Mouse (Mus musculus) spleen, adult 2 months (tissue): ENCODE results near the gene Dock9. TPM values are rescaled to one million over a fixed set of nuclear protein-coding genes. Genes with fewer than 3 reads are reported as not detected.

ENCODE experiments used
- DNase-seq, 2 experiments: peaks; one replicate each; pipeline versions ENCODE4 v3.0.0 to v3.0.0-alpha.2; 2012 to 2021; ENCODE audit warnings: low spot score in 2 of 2, low read depth in 1 of 2
- H3K27ac ChIP-seq: fragments of 200-500 bp; 2 replicates; pipeline ENCODE4 v1.5.1; 2012; ENCODE audit warnings: low read length, inconsistent platforms; ENCODE audit not compliant: insufficient read depth
- H3K27me3 ChIP-seq: fragments of 200-500 bp; 2 replicates; pipeline ENCODE4 v1.6.1; 2012; ENCODE audit warnings: mild to moderate bottlenecking, moderate library complexity, low read length, inconsistent platforms; ENCODE audit not compliant: control insufficient read depth, insufficient read depth
- H3K36me3 ChIP-seq: fragments of 200-500 bp; 2 replicates; pipeline ENCODE4 v1.6.1; 2012; ENCODE audit warnings: mild to moderate bottlenecking, low read length, inconsistent platforms; ENCODE audit not compliant: control insufficient read depth, insufficient read depth
- H3K4me1 ChIP-seq: fragments of 200-500 bp; 2 replicates; pipeline ENCODE4 v1.6.1; 2011; ENCODE audit warnings: inconsistent platforms; ENCODE audit not compliant: control insufficient read depth, insufficient read depth, insufficient read length
- H3K4me3 ChIP-seq: fragments of 200-500 bp; 2 replicates; pipeline ENCODE4 v1.5.1; 2011; ENCODE audit warnings: mild to moderate bottlenecking, inconsistent platforms; ENCODE audit not compliant: insufficient read depth, insufficient read length; ENCODE audit errors: extremely low read depth
- CTCF ChIP-seq: fragments of 200-500 bp; IDR thresholded peaks from 2 replicates; pipeline ENCODE4 v1.5.1; 2011; ENCODE audit warnings: mild to moderate bottlenecking, inconsistent platforms; ENCODE audit not compliant: insufficient read depth, insufficient read length, insufficient replicate concordance; ENCODE audit errors: extremely low read depth
- POLR2A ChIP-seq: fragments of 200-500 bp; IDR thresholded peaks from 2 replicates; pipeline ENCODE4 v1.6.1; 2011; ENCODE audit warnings: low read depth, low read length, inconsistent platforms
- WGBS: fragments of 180-500 bp; shearing (Covaris S2); methylation state at CpG from one replicate; pipeline ENCODE4 v1.1.7; 2018; 5-methylcytosine and 5-hydroxymethylcytosine counted together
- polyA plus RNA-seq: library from polyadenylated mRNA; depleted of rRNA; stranded (reverse); fragments of >200 nt; gene quantifications from 2 replicates; pipeline ENCODE4 v1.2.3, GENCODE M21; 2012; rRNA removed

Dock9 gene
- polyA plus RNA-seq, 1 experiment, result 7.8 TPM

DNA sequence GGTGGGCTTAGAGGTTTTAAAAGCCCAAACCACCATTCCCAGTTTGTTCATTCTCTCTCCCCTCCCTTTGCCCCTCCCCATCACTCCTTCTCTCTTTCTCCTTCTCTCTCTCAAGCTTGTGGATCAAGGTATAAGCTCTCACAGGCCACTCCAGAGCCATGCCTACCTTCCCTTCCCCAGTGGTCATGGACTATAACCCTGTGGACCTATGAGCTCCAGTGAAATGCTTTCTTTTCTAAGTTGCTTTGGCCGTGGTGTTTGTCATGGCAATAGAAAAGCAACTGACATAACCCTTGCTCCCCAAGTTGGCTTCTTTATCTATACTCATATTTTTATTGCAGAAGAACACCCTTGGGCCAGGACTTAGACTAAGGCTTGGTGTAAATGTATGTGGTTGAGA lies 299.8 kb downstream of the Dock9 start:
- TF ChIP-seq CTCF (no peak), POLR2A (no peak)
- DNase-seq, result no peak
- H3K27ac ChIP-seq, result no peak overlapping the region
- H3K4me3 ChIP-seq, result no peak overlapping the region
- H3K4me1 ChIP-seq, result no peaks in the 10 kb centered on the region
- H3K36me3 ChIP-seq, result no peaks in the 10 kb centered on the region
- H3K27me3 ChIP-seq, result no peaks in the 10 kb centered on the region
- 87% methylated on average over 1 of the region's 1 CpGs for WGBS

DNA sequence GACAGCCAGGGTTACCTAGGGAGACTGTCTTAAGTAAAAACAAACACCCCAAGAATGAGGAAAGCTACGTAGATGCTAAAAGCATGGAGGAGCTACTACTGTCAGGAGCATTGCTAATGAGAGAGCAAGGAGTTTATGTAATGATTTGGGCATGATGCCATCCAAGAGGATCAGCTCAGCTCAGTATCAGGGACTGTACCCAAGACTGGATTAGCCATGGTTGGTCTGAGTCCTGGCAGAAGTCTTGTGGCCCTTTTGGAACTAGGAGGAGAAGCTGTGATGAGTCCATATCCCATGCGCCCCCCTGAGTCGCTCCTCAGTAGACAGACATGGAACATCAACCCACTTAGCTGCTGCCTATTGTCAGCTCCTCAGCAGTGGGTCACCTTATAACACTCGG lies 301.9 kb downstream of the Dock9 start:
- Histone ChIP-seq H3K27ac (no peak overlapping the region), H3K4me1 (no peaks in the 10 kb centered on the region), H3K36me3 (no peaks in the 10 kb centered on the region), H3K4me3 (no peak overlapping the region), H3K27me3 (no peaks in the 10 kb centered on the region)
- TF ChIP-seq POLR2A, result no peak
- TF ChIP-seq CTCF, result no peak
- DNase-seq, result no peak
- 89% methylated on average over 4 of the region's 4 CpGs for WGBS

DNA sequence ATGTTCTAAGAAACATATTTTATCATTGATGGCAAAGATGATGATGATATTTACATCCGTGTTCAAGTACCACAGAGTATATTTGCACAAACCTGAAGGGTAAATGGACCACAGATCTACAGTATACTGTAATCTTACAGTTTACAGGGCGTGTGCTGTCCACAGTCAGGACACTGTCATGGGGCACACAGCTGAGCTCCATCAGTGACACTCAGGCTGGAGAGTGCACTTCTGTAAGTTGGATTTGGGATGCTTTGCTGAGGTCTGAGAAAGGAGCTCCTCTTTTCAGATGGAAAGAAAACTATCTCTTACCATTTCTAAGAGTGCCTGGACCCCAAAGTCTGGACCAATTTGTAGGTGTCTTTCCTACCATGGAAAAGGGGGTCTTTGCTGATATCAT lies 302.5 kb downstream of the Dock9 start:
- H3K36me3 ChIP-seq, result no peaks in the 10 kb centered on the region
- no peak for DNase-seq
- no peaks in the 10 kb centered on the region for H3K27me3 ChIP-seq
- no peak overlapping the region for H3K27ac ChIP-seq
- TF ChIP-seq CTCF, result no peak
- TF ChIP-seq POLR2A, result no peak
- no peaks in the 10 kb centered on the region for H3K4me1 ChIP-seq
- no peak overlapping the region for H3K4me3 ChIP-seq
- 87% methylated on average over 2 of the region's 2 CpGs for WGBS

DNA sequence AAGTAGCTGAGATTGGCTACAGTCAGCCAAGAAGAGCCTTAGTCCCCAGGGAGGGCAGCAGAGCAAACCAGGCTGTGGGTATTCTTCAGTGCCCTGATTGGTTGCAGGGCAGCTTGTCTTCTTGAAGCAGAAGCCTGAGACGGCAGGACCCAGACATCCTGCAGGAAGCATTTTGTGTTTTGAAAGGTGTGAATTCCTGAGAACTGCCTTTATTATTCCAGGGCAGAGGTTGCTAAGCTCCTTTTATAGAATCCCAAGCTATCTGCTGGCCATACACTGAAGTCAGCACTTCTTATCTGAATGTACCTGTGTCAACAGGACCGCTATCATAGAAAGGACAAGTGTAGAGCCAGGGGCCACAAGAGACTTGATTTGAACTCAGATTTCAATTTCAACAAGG lies 303.4 kb downstream of the Dock9 start:
- TF ChIP-seq CTCF (no peak), POLR2A (no peak)

DNA sequence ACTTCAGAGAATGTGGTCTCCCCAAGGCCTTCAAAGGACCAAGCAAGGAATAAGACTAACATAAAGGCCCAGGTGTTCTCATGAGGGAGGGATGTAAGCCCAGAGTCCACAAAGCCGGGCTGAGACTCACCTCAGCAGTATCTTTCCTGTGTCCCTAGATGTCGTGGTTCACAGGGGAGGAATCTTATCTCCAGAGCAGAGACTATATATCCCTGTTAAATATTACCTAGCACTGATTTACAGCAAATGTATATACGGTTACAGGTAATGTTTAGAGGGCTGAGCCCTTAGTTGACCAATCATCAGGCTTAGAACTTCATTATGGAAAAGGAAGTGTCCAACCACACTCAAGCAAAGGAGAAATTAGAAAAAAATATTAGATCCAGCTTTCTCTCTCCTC lies 303.9 kb downstream of the Dock9 start:
- H3K27ac ChIP-seq, result no peak overlapping the region
- H3K27me3 ChIP-seq, result no peaks in the 10 kb centered on the region
- H3K4me3 ChIP-seq, result no peak overlapping the region
- 64% methylated on average over 3 of the region's 3 CpGs for WGBS
- H3K36me3 ChIP-seq, result no peaks in the 10 kb centered on the region
- no peak for DNase-seq
- H3K4me1 ChIP-seq, result no peaks in the 10 kb centered on the region
- TF ChIP-seq POLR2A, result no peak
- no peak for TF ChIP-seq CTCF

More for the DNA sequence above, 303.4 kb downstream of the Dock9 start:
- no peaks in the 10 kb centered on the region for H3K27me3 ChIP-seq
- H3K27ac ChIP-seq, result no peak overlapping the region
- DNase-seq, result no peak
- no peak overlapping the region for H3K4me3 ChIP-seq
- no peaks in the 10 kb centered on the region for H3K36me3 ChIP-seq
- 58% methylated on average over 2 of the region's 2 CpGs for WGBS
- no peaks in the 10 kb centered on the region for H3K4me1 ChIP-seq

DNA sequence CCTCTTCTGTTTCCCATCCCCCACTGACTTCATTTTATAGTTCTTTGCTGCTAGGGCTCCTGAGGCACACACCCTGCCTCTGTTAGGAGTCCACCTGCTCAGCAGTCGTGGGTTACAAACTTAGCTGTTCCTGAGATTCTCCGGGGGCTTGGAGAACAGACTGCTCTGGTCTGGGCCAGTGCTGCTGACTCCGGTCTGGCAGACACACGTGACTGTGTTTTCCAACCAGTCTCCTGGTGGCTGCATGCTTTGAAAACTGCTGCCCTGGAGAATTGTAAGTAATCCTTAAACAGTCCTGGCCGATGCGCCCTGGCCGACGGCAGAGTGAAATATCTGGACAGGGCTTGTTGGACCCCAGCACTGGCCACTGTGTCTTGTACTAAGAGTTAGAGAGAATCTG lies 305.3 kb downstream of the Dock9 start:
- Histone ChIP-seq H3K27me3 (no peaks in the 10 kb centered on the region), H3K36me3 (no peaks in the 10 kb centered on the region), H3K4me3 (no peak overlapping the region), H3K4me1 (no peaks in the 10 kb centered on the region), H3K27ac (no peak overlapping the region)
- WGBS, result 88% methylated on average over 8 of the region's 8 CpGs
- TF ChIP-seq POLR2A (no peak), CTCF (no peak)
- no peak for DNase-seq

Other genes starting within 250 kb of the Dock9 start
- 45.3 and 61.2 TPM in 2 replicates for gene Ubac2, start 80.8 kb upstream of the Dock9 start, polyA plus RNA-seq
- 91.9 and 111 TPM in 2 replicates for gene Gpr18, start 117.9 kb upstream of the Dock9 start, polyA plus RNA-seq
- 19.3 and 21.5 TPM in 2 replicates for gene Gpr183, start 167.4 kb upstream of the Dock9 start, polyA plus RNA-seq
- gene Timm8a2, start 236.8 kb upstream of the Dock9 start, polyA plus RNA-seq, result 0.20 and 0.23 TPM in 2 replicates